Mouse (Mus musculus) liver, adult 2 months (tissue): ENCODE data around the gene Gbx1. TPM values are rescaled to one million over a fixed set of nuclear protein-coding genes. Genes with fewer than 3 reads are reported as not detected.

Experiments used
- DNase-seq: peaks from one replicate; pipeline ENCODE4 v3.0.0-alpha.2; 2011; ENCODE audit warnings: low read depth, low spot score; ENCODE audit errors: extremely low read depth
- H3K27ac ChIP-seq: fragments of 200-500 bp; replicated peaks from 2 replicates; pipeline ENCODE4 v1.5.1; 2012; ENCODE audit warnings: low read depth, mild to moderate bottlenecking, control low read depth, inconsistent platforms, low read length; ENCODE audit not compliant: insufficient read depth
- H3K27me3 ChIP-seq: fragments of 200-500 bp; 2 replicates; pipeline ENCODE4 v1.6.1; 2012; ENCODE audit warnings: mild to moderate bottlenecking, moderate library complexity, low read length, inconsistent platforms; ENCODE audit not compliant: control insufficient read depth, insufficient read depth
- H3K36me3 ChIP-seq: fragments of 200-500 bp; 2 replicates; pipeline ENCODE4 v1.6.1; 2012; ENCODE audit warnings: low read length, inconsistent platforms; ENCODE audit not compliant: control insufficient read depth, insufficient read depth
- H3K4me1 ChIP-seq: fragments of 200-500 bp; 2 replicates; pipeline ENCODE4 v1.6.1; 2011; ENCODE audit warnings: low read length; ENCODE audit not compliant: control insufficient read depth, insufficient read depth
- H3K4me3 ChIP-seq: fragments of 200-500 bp; 2 replicates; pipeline ENCODE4 v1.5.1; 2011; ENCODE audit warnings: low read depth, mild to moderate bottlenecking, control low read depth, low read length, moderate library complexity; ENCODE audit not compliant: insufficient read depth
- H3K79me2 ChIP-seq: fragments of 200-500 bp; 2 replicates; pipeline ENCODE4 v1.6.1; 2012; ENCODE audit warnings: inconsistent platforms, mild to moderate bottlenecking, low read length, moderate library complexity; ENCODE audit not compliant: control insufficient read depth, insufficient read depth
- H3K9ac ChIP-seq: fragments of 200-500 bp; 2 replicates; pipeline ENCODE4 v1.6.1; 2012; ENCODE audit warnings: low read depth, mild to moderate bottlenecking, control low read depth, inconsistent platforms, low read length
- CTCF ChIP-seq: fragments of 200-500 bp; IDR thresholded peaks from 2 replicates; pipeline ENCODE4 v1.5.1; 2011; ENCODE audit warnings: low read depth, low read length, control low read depth
- POLR2A ChIP-seq: fragments of 200-500 bp; IDR thresholded peaks from 2 replicates; pipeline ENCODE4 v1.6.1; 2011; ENCODE audit warnings: low read length, control low read depth; ENCODE audit not compliant: insufficient read depth; ENCODE audit errors: extremely low read depth
- WGBS: fragments of 180-500 bp; shearing (Covaris S2); methylation state at CpG from one replicate; pipeline ENCODE4 v1.1.7; 2018; 5-methylcytosine and 5-hydroxymethylcytosine counted together
- polyA plus RNA-seq: library from polyadenylated mRNA; depleted of rRNA; stranded (reverse); fragments of >200 nt; gene quantifications from 2 replicates; pipeline ENCODE4 v1.2.3, GENCODE M21; 2012
- total RNA-seq: library from RNA; depleted of rRNA; stranded (reverse); fragments of >200 nt; gene quantifications from 2 replicates; pipeline ENCODE4 v1.2.3, GENCODE M21; 2014

Gbx1 gene
- total and polyA plus RNA-seq, 2 experiments = not detected

DNA sequence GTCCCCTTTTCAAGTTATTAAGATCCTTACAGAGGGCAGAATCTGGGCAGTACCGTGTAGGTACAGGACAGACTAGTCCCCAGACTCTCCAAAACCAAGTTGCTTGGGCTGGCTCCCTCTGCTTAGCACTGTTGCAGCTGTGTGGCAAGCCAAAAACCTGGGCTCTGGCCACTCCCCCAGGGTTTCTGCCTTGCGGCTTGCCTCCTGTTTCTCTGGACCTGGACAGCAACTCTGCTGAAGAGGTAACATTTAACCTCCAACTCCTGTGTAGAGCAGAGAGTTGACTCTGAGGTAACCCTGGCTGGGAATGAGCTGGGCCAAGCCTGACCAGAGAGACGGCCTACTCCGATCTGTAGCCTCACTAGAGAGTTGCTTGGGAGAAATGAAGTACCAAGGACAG is 24.2 kb downstream of the Gbx1 start:
- Histone ChIP-seq H3K27ac (no peak overlapping the region), H3K36me3 (0 out of 2 replicates have a peak, but pooled peaks cover 2% of the 10 kb centered on the region), H3K4me3 (no peak overlapping the region), H3K79me2 (no peaks in the 10 kb centered on the region), H3K9ac (no peak overlapping the region), H3K4me1 (no peaks in the 10 kb centered on the region), H3K27me3 (no peaks in the 10 kb centered on the region)
- WGBS = 49% methylated on average over 4 of the region's 4 CpGs
- DNase-seq = peak; percentile 54
- TF ChIP-seq CTCF (no peak), POLR2A (no peak)

DNA sequence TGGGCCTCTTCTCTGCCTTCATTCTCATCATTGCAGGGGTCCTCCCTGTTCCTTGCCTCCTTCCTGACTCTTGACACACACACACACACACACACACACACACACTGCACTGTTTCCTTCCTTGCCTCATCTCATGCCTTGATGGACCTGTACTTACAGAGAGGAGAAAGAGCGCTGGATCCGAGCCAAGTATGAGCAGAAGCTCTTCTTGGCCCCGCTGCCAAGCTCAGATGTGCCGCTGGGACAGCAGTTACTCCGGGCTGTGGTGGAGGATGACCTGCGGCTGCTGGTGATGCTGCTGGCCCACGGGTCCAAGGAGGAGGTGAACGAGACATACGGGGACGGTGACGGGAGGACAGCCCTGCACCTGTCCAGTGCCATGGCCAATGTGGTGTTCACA is 26.2 kb downstream of the Gbx1 start:
- no peak overlapping the region for H3K27ac ChIP-seq
- H3K36me3 ChIP-seq = 0 out of 2 replicates have a peak, but pooled peaks cover 2% of the 10 kb centered on the region
- H3K4me1 ChIP-seq = no peaks in the 10 kb centered on the region
- no peak for DNase-seq
- TF ChIP-seq POLR2A (no peak), CTCF (no peak)
- 87% methylated on average over 11 of the region's 11 CpGs for WGBS
- H3K4me3 ChIP-seq = no peak overlapping the region
- no peaks in the 10 kb centered on the region for H3K27me3 ChIP-seq
- H3K9ac ChIP-seq = no peak overlapping the region
- no peaks in the 10 kb centered on the region for H3K79me2 ChIP-seq

DNA sequence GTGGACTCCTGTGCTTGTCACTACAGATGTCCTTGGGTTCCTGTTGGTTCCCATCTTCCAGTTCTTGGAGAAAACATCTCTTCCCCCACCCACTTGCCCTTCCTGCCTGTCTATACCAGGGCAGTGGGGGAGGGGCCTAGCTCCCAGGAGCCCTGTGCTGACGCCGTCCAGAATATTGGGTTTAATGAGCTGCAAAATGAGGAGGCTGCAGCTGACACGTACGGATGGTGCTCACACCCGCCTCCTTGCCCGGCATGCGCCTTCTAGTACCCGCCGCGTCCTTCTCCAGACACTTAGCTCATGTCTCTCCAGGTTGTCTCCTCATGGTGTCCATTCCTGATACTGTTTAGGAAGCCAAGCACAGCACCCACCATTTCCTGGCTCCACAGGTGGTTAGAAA is 27.9 kb downstream of the Gbx1 start:
- no peak for DNase-seq
- Histone ChIP-seq H3K27ac (no peak overlapping the region), H3K9ac (no peak overlapping the region), H3K4me3 (no peak overlapping the region), H3K79me2 (no peaks in the 10 kb centered on the region), H3K36me3 (peaks cover 4% of the 10 kb centered on the region; the same call in 1 of the 2 replicates), H3K4me1 (no peaks in the 10 kb centered on the region), H3K27me3 (no peaks in the 10 kb centered on the region)
- 93% methylated on average over 10 of the region's 10 CpGs for WGBS
- TF ChIP-seq POLR2A = no peak
- TF ChIP-seq CTCF = no peak

DNA sequence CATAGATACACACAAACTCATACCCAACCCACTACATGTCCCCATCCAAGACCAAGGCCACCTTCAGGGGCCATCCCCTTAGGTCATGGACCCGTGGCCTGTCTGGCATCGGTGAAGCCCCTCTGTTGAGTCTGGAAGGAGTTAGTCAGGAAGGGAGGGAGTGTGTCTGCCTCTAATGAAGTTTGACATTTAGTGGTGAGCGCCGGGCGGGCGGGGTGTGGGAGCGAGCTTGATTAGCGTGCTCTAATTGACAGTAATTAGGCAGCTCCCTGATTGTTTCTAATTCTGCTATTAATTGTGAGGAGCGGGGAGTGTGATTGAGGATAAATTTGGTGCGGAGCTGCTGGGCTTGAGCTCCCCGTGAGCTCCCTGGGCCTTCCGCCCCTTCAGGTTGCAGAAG is 29.5 kb downstream of the Gbx1 start:
- no peak for DNase-seq
- Histone ChIP-seq H3K4me1 (no peaks in the 10 kb centered on the region), H3K36me3 (peaks cover 6% of the 10 kb centered on the region), H3K79me2 (no peaks in the 10 kb centered on the region), H3K27me3 (no peaks in the 10 kb centered on the region), H3K27ac (no peak overlapping the region), H3K9ac (no peak overlapping the region), H3K4me3 (no peak overlapping the region)
- WGBS = 95% methylated on average over 12 of the region's 12 CpGs
- no peak for TF ChIP-seq POLR2A
- no peak for TF ChIP-seq CTCF

DNA sequence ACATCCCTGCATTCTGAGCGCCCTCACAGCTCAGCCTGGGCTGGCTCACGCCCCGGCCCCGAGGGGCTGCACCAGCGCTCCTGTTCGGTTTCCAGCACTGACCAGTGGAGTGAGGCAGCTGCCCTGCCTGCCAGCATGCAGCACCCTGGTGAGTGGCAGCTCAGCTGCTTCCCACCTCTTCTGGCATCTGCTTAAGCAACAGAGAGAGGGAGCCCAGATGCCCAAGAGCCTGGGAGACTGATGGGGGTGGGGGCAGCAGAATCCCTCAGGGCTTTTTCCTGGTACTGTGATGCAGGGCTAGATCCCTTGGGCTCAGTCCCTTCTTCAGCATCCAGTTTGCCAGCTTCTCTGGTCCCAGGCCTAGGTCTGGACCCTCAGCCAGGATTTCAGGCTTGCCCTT is 30.2 kb downstream of the Gbx1 start:
- no peak for DNase-seq
- Histone ChIP-seq H3K27ac (no peak overlapping the region), H3K4me3 (no peak overlapping the region), H3K4me1 (no peaks in the 10 kb centered on the region), H3K9ac (no peak overlapping the region), H3K79me2 (no peaks in the 10 kb centered on the region), H3K27me3 (no peaks in the 10 kb centered on the region), H3K36me3 (peaks cover 9% of the 10 kb centered on the region)
- 92% methylated on average over 6 of the region's 6 CpGs for WGBS
- TF ChIP-seq POLR2A = no peak
- no peak for TF ChIP-seq CTCF

DNA sequence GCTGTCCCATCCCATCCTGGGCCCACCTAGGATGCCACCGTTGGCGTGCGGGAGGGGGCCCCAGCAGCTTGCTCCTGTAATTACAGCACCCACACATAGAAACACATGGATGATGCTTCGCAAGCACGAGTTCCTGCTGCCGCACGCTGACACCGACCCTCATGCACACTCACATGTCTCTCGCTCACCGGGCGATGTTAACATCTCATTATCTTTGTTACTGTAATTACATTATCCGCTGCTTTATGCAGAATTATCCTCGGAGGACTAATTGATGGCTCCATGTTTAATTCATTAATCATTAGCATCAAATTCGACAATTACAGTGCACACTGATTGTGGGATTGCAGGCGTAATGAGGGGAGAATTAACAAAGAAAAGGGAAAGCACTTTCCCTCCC is 32.0 kb downstream of the Gbx1 start:
- 96% methylated on average over 15 of the region's 15 CpGs for WGBS
- Histone ChIP-seq H3K27ac (no peak overlapping the region), H3K4me3 (no peak overlapping the region), H3K36me3 (peaks cover 15% of the 10 kb centered on the region), H3K9ac (no peak overlapping the region), H3K79me2 (no peaks in the 10 kb centered on the region), H3K4me1 (no peaks in the 10 kb centered on the region), H3K27me3 (no peaks in the 10 kb centered on the region)
- TF ChIP-seq POLR2A (no peak), CTCF (no peak)
- DNase-seq = no peak
